Mouse (Mus musculus) bone marrow macrophage, adult 2 months (primary cell): ENCODE data around the gene Matn3. TPM values are rescaled to one million over a fixed set of nuclear protein-coding genes. Genes with fewer than 3 reads are reported as not detected.

ENCODE experiments used
- H3K27ac ChIP-seq: 2 replicates; pipeline ENCODE4 v1.5.1; 2012; ENCODE audit warnings: low read depth, low read length; ENCODE audit not compliant: insufficient read depth
- H3K4me1 ChIP-seq: 2 replicates; pipeline ENCODE4 v1.6.1; 2012; ENCODE audit warnings: low read length; ENCODE audit not compliant: control insufficient read depth, insufficient read depth
- H3K4me3 ChIP-seq: 2 replicates; pipeline ENCODE4 v1.5.1; 2012; ENCODE audit warnings: mild to moderate bottlenecking, low read length, moderate library complexity; ENCODE audit not compliant: insufficient read depth
- CTCF ChIP-seq: IDR thresholded peaks from 2 replicates; pipeline ENCODE4 v1.5.1; 2012; ENCODE audit warnings: low read depth, mild to moderate bottlenecking, low read length, moderate library complexity
- POLR2A ChIP-seq: IDR thresholded peaks from 2 replicates; pipeline ENCODE4 v1.6.1; 2012; ENCODE audit warnings: mild to moderate bottlenecking, low read depth, low read length, borderline replicate concordance
- polyA plus RNA-seq: library from polyadenylated mRNA; stranded (reverse); fragments of >200 nt; gene quantifications from 2 replicates; pipeline ENCODE4 v1.2.4, GENCODE M21; 2012; ENCODE audit not compliant: missing spikeins, insufficient read depth, insufficient read length

Matn3 gene
- polyA plus RNA-seq, 1 experiment: not detected

- Histone ChIP-seq H3K4me1 (peaks cover 7% of the 10 kb centered on the region), H3K4me3 (no peak overlapping the region), H3K27ac (no peak overlapping the region)
- TF ChIP-seq POLR2A (no peak), CTCF (no peak)
These were observed 14.0 kb downstream of the Matn3 start for GRCm38 (mm10) chr12:8961607-8962316.

DNA sequence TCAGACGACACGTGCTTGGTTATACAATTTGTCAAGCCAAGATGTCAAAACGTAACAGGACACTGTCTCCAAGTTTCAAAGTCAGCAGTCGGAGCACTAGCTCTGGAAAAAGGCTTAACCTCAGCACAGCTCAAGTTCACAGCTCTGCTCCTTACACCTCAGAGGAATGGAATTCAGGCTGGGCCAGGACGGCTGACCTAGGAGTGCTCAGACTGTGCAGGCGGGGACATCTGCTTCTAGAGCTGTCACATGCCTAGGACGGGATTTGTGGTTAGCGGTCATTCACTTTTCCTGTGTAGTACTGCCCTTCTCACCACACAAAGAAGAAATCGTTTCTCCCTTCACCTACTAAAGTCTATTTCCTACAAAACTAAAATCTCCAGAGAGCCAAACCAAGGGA, 22.1 kb downstream of the Matn3 start:
- H3K27ac ChIP-seq: no peak overlapping the region
- H3K4me3 ChIP-seq: no peak overlapping the region
- TF ChIP-seq CTCF: no peak
- no peak for TF ChIP-seq POLR2A
- peaks cover 13% of the 10 kb centered on the region for H3K4me1 ChIP-seq

GRCm38 (mm10) chr12:8973820-8974465, 26.2 kb downstream of the Matn3 start, which contains the start of gene Wdr35:
Gene Wdr35 (plus strand): TSS chr12:8973892.
- H3K4me3 ChIP-seq: peak within 1 kb of the TSS; percentile 70
- peaks cover 14% of the 10 kb centered on the region for H3K4me1 ChIP-seq
- no peak within 1 kb of the TSS; the same call in 1 of the 2 replicates for H3K27ac ChIP-seq
- TF ChIP-seq POLR2A (no peak), CTCF (no peak)

- H3K4me1 ChIP-seq: peaks cover 16% of the 10 kb centered on the region
- no peak for TF ChIP-seq CTCF
- TF ChIP-seq POLR2A: no peak
- H3K27ac ChIP-seq: no peak overlapping the region
- no peak overlapping the region for H3K4me3 ChIP-seq
These were observed 27.3 kb downstream of the Matn3 start for GRCm38 (mm10) chr12:8975076-8975475.

DNA sequence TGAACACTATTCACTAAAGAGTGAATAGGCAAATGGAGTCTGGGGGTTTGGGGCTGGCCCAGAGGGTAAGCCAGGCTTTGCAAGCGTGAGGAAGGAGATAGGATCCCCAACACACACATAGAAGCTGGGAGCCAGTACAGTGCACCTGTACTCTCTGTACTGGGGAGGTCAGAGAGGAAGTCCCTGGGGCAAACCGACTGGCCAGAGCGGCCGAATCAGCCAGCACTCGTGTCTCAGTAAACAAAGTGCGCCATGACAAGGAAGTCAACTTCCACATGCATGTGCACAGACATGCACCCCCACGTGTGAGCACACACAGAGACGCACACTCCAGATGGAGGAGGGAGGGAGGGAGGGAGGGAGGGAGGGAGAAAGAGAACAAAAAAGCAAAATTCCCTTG, 45.5 kb downstream of the Matn3 start:
- TF ChIP-seq POLR2A (no peak), CTCF (no peak)
- Histone ChIP-seq H3K27ac (no peak overlapping the region), H3K4me1 (peaks cover 9% of the 10 kb centered on the region), H3K4me3 (no peak overlapping the region)

GRCm38 (mm10) chr12:8998318-8998717, 50.6 kb downstream of the Matn3 start:
- Histone ChIP-seq H3K4me3 (no peak overlapping the region), H3K4me1 (peaks cover 6% of the 10 kb centered on the region), H3K27ac (no peak overlapping the region)
- no peak for TF ChIP-seq CTCF
- TF ChIP-seq POLR2A: no peak

GRCm38 (mm10) chr12:9002038-9002648, 54.4 kb downstream of the Matn3 start:
- TF ChIP-seq CTCF (peak; percentile 58), POLR2A (no peak)
- H3K27ac ChIP-seq: no peak overlapping the region
- peaks cover 5% of the 10 kb centered on the region for H3K4me1 ChIP-seq
- H3K4me3 ChIP-seq: no peak overlapping the region

DNA sequence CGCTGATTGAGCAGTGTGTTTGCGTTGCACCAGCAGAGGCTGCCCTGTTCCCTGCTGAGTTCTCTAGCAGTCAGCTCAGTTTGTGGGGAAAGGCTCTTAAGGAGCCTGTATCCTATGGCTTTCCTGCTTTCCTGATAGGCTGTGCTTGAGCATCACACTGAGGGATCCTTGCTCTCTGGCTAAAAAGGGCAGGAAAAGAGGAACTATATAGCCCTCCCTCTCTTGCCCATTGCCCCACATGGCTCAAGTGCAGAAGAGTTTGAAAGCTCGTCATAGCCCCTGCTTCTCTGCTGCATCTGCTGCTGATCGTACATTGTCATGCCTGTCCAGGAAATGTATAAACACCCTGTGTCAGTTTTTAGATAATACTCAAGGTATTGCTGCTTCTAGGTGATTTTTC, 59.4 kb downstream of the Matn3 start:
- H3K4me3 ChIP-seq: no peak overlapping the region
- TF ChIP-seq POLR2A: no peak
- TF ChIP-seq CTCF: no peak

GRCm38 (mm10) chr12:9007811-9008210, 60.1 kb downstream of the Matn3 start:
- no peak for TF ChIP-seq POLR2A
- no peak for TF ChIP-seq CTCF
- Histone ChIP-seq H3K27ac (no peak overlapping the region), H3K4me1 (peaks cover 8% of the 10 kb centered on the region), H3K4me3 (no peak overlapping the region)

More for the DNA sequence above, 59.4 kb downstream of the Matn3 start:
- no peak overlapping the region for H3K27ac ChIP-seq
- H3K4me1 ChIP-seq: peaks cover 8% of the 10 kb centered on the region

- Histone ChIP-seq H3K27ac (no peak overlapping the region), H3K4me1 (peaks cover 8% of the 10 kb centered on the region), H3K4me3 (no peak overlapping the region)
- TF ChIP-seq POLR2A: no peak
- TF ChIP-seq CTCF: no peak
These were observed 62.6 kb downstream of the Matn3 start for GRCm38 (mm10) chr12:9010311-9010710.
